Mouse (Mus musculus): ENCODE data around the gene Anapc7. TPM values are rescaled to one million over a fixed set of nuclear protein-coding genes. Genes with fewer than 3 reads are reported as not detected.

Anapc7 gene
- total and polyA plus RNA-seq, 3 experiments: 39.9 to 49.7 TPM; not detected in 1

DNA sequence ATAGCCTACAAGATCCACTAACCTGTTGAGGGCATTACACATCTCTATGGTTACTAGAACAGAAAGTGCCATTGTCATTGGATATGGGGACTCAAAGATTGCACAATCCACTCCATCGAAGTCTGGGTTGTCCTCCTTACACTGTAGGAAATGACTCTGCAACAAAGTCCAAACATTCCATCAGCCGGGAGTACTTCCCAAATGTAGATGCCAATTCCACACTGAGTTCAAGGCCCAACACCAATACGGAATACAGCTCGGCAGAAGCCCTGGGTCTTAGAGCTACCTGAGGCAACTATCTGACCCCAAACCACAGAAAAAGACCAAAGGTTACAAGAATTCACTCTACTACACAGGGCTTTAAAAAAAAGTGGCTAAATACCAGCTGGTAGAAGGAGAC lies 36.6 kb downstream of the Anapc7 start:
- H3K9ac ChIP-seq (ENCODE audit: control insufficient read depth, low read depth, low read length, poor library complexity, severe bottlenecking): no peak overlapping the region
- no peak for DNase-seq (ENCODE audit: low read depth, low spot score)
- no peak overlapping the region for H3K27ac ChIP-seq (ENCODE audit: control insufficient read depth, low read depth, low read length)
- no peaks in the 10 kb centered on the region for H3K9me3 ChIP-seq (replicated peaks; ENCODE audit: insufficient read depth, low read length)
- TF ChIP-seq ZNF384 (IDR thresholded peaks at IDR 0.05; ENCODE audit: low read depth, low read length) (no peak), UBTF (IDR thresholded peaks at IDR 0.05; ENCODE audit: borderline replicate concordance, insufficient read depth, low read depth, low read length) (no peak), CHD1 (IDR thresholded peaks at IDR 0.05; ENCODE audit: low read depth, low read length) (no peak)
- no peaks in the 10 kb centered on the region for H3K27me3 ChIP-seq (ENCODE audit: control insufficient read depth in 1 of 2, insufficient read depth in 2 of 2, low read length in 2 of 2)
- no peak overlapping the region for H3K4me3 ChIP-seq (ENCODE audit: control insufficient read depth in 1 of 2, insufficient read depth in 1 of 2, low read depth in 2 of 2, low read length in 2 of 2)
- H3K4me1 ChIP-seq (ENCODE audit: control insufficient read depth in 1 of 2, insufficient read depth in 2 of 2, low read length in 2 of 2): no peaks in the 10 kb centered on the region
- H3K79me2 ChIP-seq (ENCODE audit: control insufficient read depth, insufficient read depth, low read length, poor library complexity): no peaks in the 10 kb centered on the region
- H3K36me3 ChIP-seq (ENCODE audit: control insufficient read depth in 1 of 2, insufficient read depth in 2 of 2, low read length in 2 of 2): peaks cover 0 to 36% of the 10 kb centered on the region in 2 experiments; a peak in 2 of 4 replicates

DNA sequence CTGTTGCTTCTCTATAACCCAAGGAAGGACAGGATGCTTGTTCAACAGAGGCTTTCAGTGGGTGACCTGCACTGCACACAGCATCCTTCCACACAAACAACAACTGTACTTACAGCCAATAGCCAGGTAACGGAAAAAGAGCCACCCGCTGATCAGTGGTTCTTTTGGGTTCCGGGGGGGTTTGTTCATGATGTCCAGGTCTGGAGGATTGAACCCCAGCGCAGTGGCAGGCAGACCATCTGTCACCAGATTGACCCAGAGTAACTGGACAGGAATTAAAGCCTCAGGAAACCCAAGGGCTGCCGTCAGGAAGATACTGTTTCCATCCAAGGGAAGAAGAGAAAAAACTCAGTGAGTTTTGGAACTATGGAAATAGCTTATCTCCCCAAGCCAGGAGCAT lies 37.8 kb downstream of the Anapc7 start:
- no peak overlapping the region for H3K4me3 ChIP-seq (ENCODE audit: control insufficient read depth in 1 of 2, insufficient read depth in 1 of 2, low read depth in 2 of 2, low read length in 2 of 2)
- H3K36me3 ChIP-seq (ENCODE audit: control insufficient read depth in 1 of 2, insufficient read depth in 2 of 2, low read length in 2 of 2): peaks cover 0 to 43% of the 10 kb centered on the region in 2 experiments; a peak in 2 of 4 replicates
- H3K27ac ChIP-seq (ENCODE audit: control insufficient read depth, low read depth, low read length): no peak overlapping the region
- no peak overlapping the region for H3K9ac ChIP-seq (ENCODE audit: control insufficient read depth, low read depth, low read length, poor library complexity, severe bottlenecking)
- TF ChIP-seq HCFC1 (IDR thresholded peaks at IDR 0.05; ENCODE audit: low read depth, low read length) (no peak), BHLHE40 (IDR thresholded peaks at IDR 0.05; ENCODE audit: borderline replicate concordance, low read depth, low read length) (no peak), EP300 (IDR thresholded peaks at IDR 0.05; ENCODE audit: low read depth in 1 of 2, low read length in 2 of 2) (no peak), RCOR1 (IDR thresholded peaks at IDR 0.05; ENCODE audit: low read depth, low read length) (no peak), SIN3A (IDR thresholded peaks at IDR 0.05; ENCODE audit: low read length) (no peak), ELF1 (IDR thresholded peaks at IDR 0.05; ENCODE audit: low read depth, low read length) (no peak), TCF12 (IDR thresholded peaks at IDR 0.05; ENCODE audit: low read depth, low read length) (no peak), E2F4 (IDR thresholded peaks at IDR 0.05; ENCODE audit: borderline replicate concordance, low read depth, low read length) (no peak), MAX (IDR thresholded peaks at IDR 0.05; ENCODE audit: low read length) (no peak), MYB (IDR thresholded peaks at IDR 0.05; ENCODE audit: low read depth, low read length) (no peak), SMC3 (IDR thresholded peaks at IDR 0.05; ENCODE audit: low read depth, low read length) (no peak), CHD1 (IDR thresholded peaks at IDR 0.05; ENCODE audit: low read depth, low read length) (no peak)
- no peaks in the 10 kb centered on the region for H3K79me2 ChIP-seq (ENCODE audit: control insufficient read depth, insufficient read depth, low read length, poor library complexity)
- H3K27me3 ChIP-seq (ENCODE audit: control insufficient read depth in 1 of 2, insufficient read depth in 2 of 2, low read length in 2 of 2): no peaks in the 10 kb centered on the region
- H3K4me1 ChIP-seq (ENCODE audit: control insufficient read depth in 1 of 2, insufficient read depth in 2 of 2, low read length in 2 of 2): no peaks in the 10 kb centered on the region
- H3K9me3 ChIP-seq (replicated peaks; ENCODE audit: insufficient read depth, low read length): no peaks in the 10 kb centered on the region
- no peak for DNase-seq (ENCODE audit: low read depth, low spot score)

DNA sequence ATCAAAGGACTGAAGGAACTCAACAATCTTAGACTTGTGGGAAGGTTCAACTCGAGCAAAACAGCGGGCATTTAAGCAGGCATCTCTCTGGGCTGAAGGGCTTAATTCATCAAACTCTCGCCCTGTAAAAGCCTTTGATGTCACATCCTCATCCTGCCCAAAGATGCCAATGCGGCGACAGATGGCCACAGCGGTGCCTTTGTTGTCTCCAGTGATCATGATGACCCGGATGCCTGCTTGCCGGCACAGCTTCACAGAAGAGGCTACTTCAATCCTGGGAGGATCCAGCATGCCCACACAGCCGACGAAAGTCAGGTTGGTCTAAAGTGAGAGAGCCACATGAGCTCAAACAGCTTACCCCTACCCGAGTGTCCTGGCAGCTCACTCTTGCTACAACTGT lies 39.2 kb downstream of the Anapc7 start:
- no peak for DNase-seq (ENCODE audit: low read depth, low spot score)
- H3K36me3 ChIP-seq (ENCODE audit: control insufficient read depth in 1 of 2, insufficient read depth in 2 of 2, low read length in 2 of 2): peaks cover 0 to 49% of the 10 kb centered on the region in 2 experiments; a peak in 2 of 4 replicates
- TF ChIP-seq MYB (IDR thresholded peaks at IDR 0.05; ENCODE audit: low read depth, low read length): no peak
- no peak for TF ChIP-seq RAD21 (IDR thresholded peaks at IDR 0.05; ENCODE audit: low read depth, low read length)
- TF ChIP-seq SIN3A (IDR thresholded peaks at IDR 0.05; ENCODE audit: low read length): no peak
- no peak for TF ChIP-seq MEF2A (IDR thresholded peaks at IDR 0.05; ENCODE audit: extremely low read depth, insufficient replicate concordance, low read depth, low read length, poor library complexity, severe bottlenecking)
- TF ChIP-seq ETS1 (IDR thresholded peaks at IDR 0.05; ENCODE audit: low read depth, low read length): no peak
- TF ChIP-seq ZNF384 (IDR thresholded peaks at IDR 0.05; ENCODE audit: low read depth, low read length): no peak
- no peak for TF ChIP-seq POLR2AphosphoS2 (IDR thresholded peaks at IDR 0.05; ENCODE audit: low read length)
- no peak for TF ChIP-seq NELFE (IDR thresholded peaks at IDR 0.05; ENCODE audit: low read depth, low read length)
- TF ChIP-seq GABPA (IDR thresholded peaks at IDR 0.05; ENCODE audit: low read depth, low read length): no peak
- no peak for TF ChIP-seq KAT2A (conservative IDR thresholded peaks at IDR 0.05; ENCODE audit: low read depth, low read length)
- no peak for TF ChIP-seq GATA1 (IDR thresholded peaks at IDR 0.05; ENCODE audit: low read depth, low read length)
- TF ChIP-seq ELF1 (IDR thresholded peaks at IDR 0.05; ENCODE audit: low read depth, low read length): no peak
- no peak for TF ChIP-seq UBTF (IDR thresholded peaks at IDR 0.05; ENCODE audit: borderline replicate concordance, insufficient read depth, low read depth, low read length)
- TF ChIP-seq USF2 (IDR thresholded peaks at IDR 0.05; ENCODE audit: borderline replicate concordance in 1 of 2, insufficient read depth in 1 of 2, low read depth in 1 of 2, low read length in 2 of 2): no peak
- no peaks in the 10 kb centered on the region for H3K4me1 ChIP-seq (ENCODE audit: control insufficient read depth in 1 of 2, insufficient read depth in 2 of 2, low read length in 2 of 2)
- no peaks in the 10 kb centered on the region for H3K9me3 ChIP-seq (replicated peaks; ENCODE audit: insufficient read depth, low read length)
- H3K27me3 ChIP-seq (ENCODE audit: control insufficient read depth in 1 of 2, insufficient read depth in 2 of 2, low read length in 2 of 2): no peaks in the 10 kb centered on the region
- H3K79me2 ChIP-seq (ENCODE audit: control insufficient read depth, insufficient read depth, low read length, poor library complexity): no peaks in the 10 kb centered on the region
- no peak overlapping the region for H3K9ac ChIP-seq (ENCODE audit: control insufficient read depth, low read depth, low read length, poor library complexity, severe bottlenecking)
- no peak overlapping the region for H3K4me3 ChIP-seq (ENCODE audit: control insufficient read depth in 1 of 2, insufficient read depth in 1 of 2, low read depth in 2 of 2, low read length in 2 of 2)
- no peak overlapping the region for H3K27ac ChIP-seq (ENCODE audit: control insufficient read depth, low read depth, low read length)
